Mouse (Mus musculus) cortical plate, adult 2 months (tissue): ENCODE data around the gene Itfg2.

Experiments
- CTCF ChIP-seq: fragments of 200-500 bp; IDR thresholded peaks from 2 replicates; pipeline ENCODE4 v1.5.1; 2011; ENCODE audit warnings: mild to moderate bottlenecking, control low read depth, low read length; ENCODE audit not compliant: insufficient read depth; ENCODE audit errors: extremely low read depth
- POLR2A ChIP-seq: fragments of 200-500 bp; IDR thresholded peaks from 2 replicates; pipeline ENCODE4 v1.6.1; 2011; ENCODE audit warnings: mild to moderate bottlenecking, low read length, control low read depth; ENCODE audit not compliant: insufficient read depth; ENCODE audit errors: extremely low read depth

GRCm38 (mm10) chr6:128375192-128375591, 49.5 kb downstream of the Itfg2 start, which contains the start of the genes Tex52 and Gm44596:
- no peak for TF ChIP-seq CTCF
- no peak for TF ChIP-seq POLR2A
